Mouse (Mus musculus) embryonic fibroblast, embryonic 13.5 days (primary cell): ENCODE measurements around the gene Dab2ip.

Source experiments
- CTCF ChIP-seq: IDR thresholded peaks from 2 replicates; pipeline ENCODE4 v1.5.1; 2011; ENCODE audit warnings: mild to moderate bottlenecking, control low read depth, low read length, moderate library complexity, borderline replicate concordance; ENCODE audit not compliant: insufficient read depth
- POLR2A ChIP-seq: IDR thresholded peaks from 2 replicates; pipeline ENCODE4 v1.6.1; 2011; ENCODE audit warnings: low read depth, mild to moderate bottlenecking, control low read depth, low read length, moderate library complexity

DNA sequence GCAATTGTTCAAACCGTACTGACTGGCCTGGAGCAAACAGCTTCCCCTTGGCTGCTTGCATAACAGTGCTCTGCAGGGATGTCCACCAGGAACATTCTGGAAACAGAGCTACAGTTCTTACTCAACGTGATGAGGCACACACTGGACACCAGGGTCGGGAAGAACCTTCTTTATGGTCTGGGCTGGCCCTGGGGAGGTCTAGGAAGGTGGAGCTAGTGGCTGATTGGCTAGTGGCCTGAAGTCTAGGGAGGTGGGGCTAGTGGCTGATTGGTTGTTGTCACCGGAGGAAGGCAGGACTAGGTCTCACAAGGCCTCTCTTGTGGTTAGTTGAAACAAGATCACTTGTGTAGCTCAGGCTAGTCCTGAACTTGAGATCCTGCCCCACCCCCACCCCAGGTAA lies 77.5 kb downstream of the Dab2ip start:
- TF ChIP-seq CTCF (no peak), POLR2A (no peak)
